Mouse (Mus musculus): ENCODE data around the gene Ctdsp1. TPM values are rescaled to one million over a fixed set of nuclear protein-coding genes. Genes with fewer than 3 reads are reported as not detected.

Ctdsp1 gene
- total RNA-seq (2014; rRNA removed) (23.9 and 29.3 TPM in 2 replicates), polyA plus RNA-seq (2015; fragmentation: Nextera tagmentation; extraction: Ambion mirVana) (11.7 and 12.1 TPM in 2 replicates)

DNA sequence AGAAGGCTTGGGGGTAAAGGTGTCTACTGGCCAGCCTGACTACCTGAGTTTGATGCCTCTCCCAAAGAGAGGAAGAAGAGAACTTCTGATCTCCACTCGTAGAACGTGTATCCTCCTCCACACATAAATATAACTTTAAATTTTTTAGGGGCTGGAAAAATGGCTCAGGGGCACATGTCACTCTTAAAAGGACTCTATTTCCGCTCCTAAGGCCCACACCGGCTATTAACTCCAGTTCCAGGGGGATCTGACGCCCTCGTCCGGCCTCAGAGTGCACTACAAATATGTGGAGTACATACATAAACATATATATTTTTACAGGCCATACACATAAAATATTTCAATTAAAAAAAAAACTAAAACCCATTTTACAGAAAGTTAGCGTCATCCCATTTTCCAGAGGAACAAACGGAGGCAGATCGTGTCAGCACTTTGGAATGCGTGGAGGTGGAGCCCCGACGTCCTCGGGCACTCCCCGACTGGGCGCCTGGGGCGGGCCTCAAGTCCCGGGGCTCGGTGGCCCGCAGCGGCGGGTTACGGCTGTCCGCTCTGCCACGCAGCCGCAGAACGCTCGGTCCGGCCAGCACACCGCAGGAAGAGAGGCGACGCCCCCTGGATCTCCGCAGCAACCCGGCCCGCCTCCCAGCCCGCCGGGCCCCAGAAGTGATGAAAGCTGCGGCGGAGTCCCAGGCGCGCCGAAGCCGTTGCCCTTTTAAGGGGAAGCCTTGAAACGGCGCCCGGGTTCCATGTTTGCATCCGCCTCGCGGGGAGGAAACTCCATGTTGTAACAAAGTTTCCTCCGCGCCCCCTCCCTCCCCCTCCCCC is at the start of gene Ctdsp1:
Gene Ctdsp1 (plus strand): TSS at position 586 of the 825 bp plus-strand sequence.
- Histone ChIP-seq H3K27me3 (ENCODE audit: insufficient read depth, low read length) (0 out of 2 replicates have a peak, but pooled peaks cover 13% of the 10 kb centered on the region), H3K9ac (replicated peaks; ENCODE audit: low read length, poor library complexity, severe bottlenecking) (peak within 1 kb of the TSS; percentile 67), H3K36me3 (ENCODE audit: insufficient read depth, low read length) (no peaks in the 10 kb centered on the region), H3K4me2 (ENCODE audit: low read depth, low read length, poor library complexity, severe bottlenecking) (peak within 1 kb of the TSS; percentile 97), H3K27ac (ENCODE audit: low read depth, low read length) (peak within 1 kb of the TSS; percentile 76), H3K9me3 (ENCODE audit: low read length) (no peaks in the 10 kb centered on the region), H3K4me3 (ENCODE audit: low read depth, low read length) (peak within 1 kb of the TSS; percentile 86), H3K4me1 (ENCODE audit: insufficient read depth, low read length) (peaks cover 6% of the 10 kb centered on the region)
- ATAC-seq (ENCODE audit: low FRiP score): peak; percentile 79
- no peak; the same call in 1 of the 2 replicates for TF ChIP-seq CTCF (IDR thresholded peaks at IDR 0.05)
- peak; percentile 98 for DNase-seq (ENCODE audit: low spot score)
- WGBS: 3% methylated on average over 50 of the region's 51 CpGs

- no peaks in the 10 kb centered on the region for H3K9me3 ChIP-seq (ENCODE audit: low read length)
- H3K9ac ChIP-seq (replicated peaks; ENCODE audit: low read length, poor library complexity, severe bottlenecking): no peak overlapping the region
- no peak overlapping the region for H3K27ac ChIP-seq (ENCODE audit: low read depth, low read length)
- no peak overlapping the region for H3K4me3 ChIP-seq (ENCODE audit: low read depth, low read length)
- H3K4me1 ChIP-seq (ENCODE audit: insufficient read depth, low read length): no peaks in the 10 kb centered on the region
- 93% methylated on average over 7 of the region's 7 CpGs for WGBS
- TF ChIP-seq CTCF (IDR thresholded peaks at IDR 0.05): no peak
- H3K4me2 ChIP-seq (ENCODE audit: low read depth, low read length, poor library complexity, severe bottlenecking): no peak overlapping the region
- ATAC-seq (ENCODE audit: low FRiP score): no peak
- no peaks in the 10 kb centered on the region for H3K27me3 ChIP-seq (ENCODE audit: insufficient read depth, low read length)
- DNase-seq (ENCODE audit: low spot score): no peak
- H3K36me3 ChIP-seq (ENCODE audit: insufficient read depth, low read length): no peaks in the 10 kb centered on the region
Measured at GRCm38 (mm10) chr1:74341898-74342297, 49.4 kb upstream of the Ctdsp1 start.

DNA sequence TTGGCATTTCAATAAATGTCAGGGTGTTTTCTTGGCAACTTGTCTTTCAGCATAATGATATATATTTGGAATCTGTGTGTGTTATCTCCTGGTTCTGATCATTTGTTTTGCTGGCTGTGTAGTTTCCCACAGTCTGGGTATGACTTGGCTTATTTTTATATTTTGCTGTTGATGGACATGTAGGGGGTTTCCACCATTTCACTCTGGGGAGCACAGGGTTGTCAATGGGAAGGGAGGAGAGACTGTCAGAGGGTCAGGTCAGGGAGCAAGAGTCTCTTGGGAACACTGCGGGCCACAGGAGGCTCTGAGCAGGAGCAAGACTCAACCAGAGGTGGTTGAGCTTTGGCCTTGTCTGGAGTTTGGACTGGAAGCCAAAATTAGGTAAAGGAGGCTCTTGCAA is 49.0 kb upstream of the Ctdsp1 start:
- no peak for TF ChIP-seq CTCF (IDR thresholded peaks at IDR 0.05)
- H3K27ac ChIP-seq (ENCODE audit: low read depth, low read length): no peak overlapping the region

GRCm38 (mm10) chr1:74343161-74343560 is 48.1 kb upstream of the Ctdsp1 start:
- H3K4me3 ChIP-seq (ENCODE audit: low read depth, low read length): no peak overlapping the region

More for the DNA sequence above, 49.0 kb upstream of the Ctdsp1 start:
- DNase-seq (ENCODE audit: low spot score) (no peak), ATAC-seq (ENCODE audit: low FRiP score) (no peak)
- Histone ChIP-seq H3K4me3 (ENCODE audit: low read depth, low read length) (no peak overlapping the region), H3K4me2 (ENCODE audit: low read depth, low read length, poor library complexity, severe bottlenecking) (no peak overlapping the region), H3K4me1 (ENCODE audit: insufficient read depth, low read length) (no peaks in the 10 kb centered on the region), H3K9me3 (ENCODE audit: low read length) (no peaks in the 10 kb centered on the region), H3K36me3 (ENCODE audit: insufficient read depth, low read length) (peaks cover under 1% of the 10 kb centered on the region; the same call in 1 of the 2 replicates), H3K9ac (replicated peaks; ENCODE audit: low read length, poor library complexity, severe bottlenecking) (no peak overlapping the region), H3K27me3 (ENCODE audit: insufficient read depth, low read length) (no peaks in the 10 kb centered on the region)
- whole genome bisulfite sequencing: 94% methylated on average over 1 of the region's 1 CpGs

DNA sequence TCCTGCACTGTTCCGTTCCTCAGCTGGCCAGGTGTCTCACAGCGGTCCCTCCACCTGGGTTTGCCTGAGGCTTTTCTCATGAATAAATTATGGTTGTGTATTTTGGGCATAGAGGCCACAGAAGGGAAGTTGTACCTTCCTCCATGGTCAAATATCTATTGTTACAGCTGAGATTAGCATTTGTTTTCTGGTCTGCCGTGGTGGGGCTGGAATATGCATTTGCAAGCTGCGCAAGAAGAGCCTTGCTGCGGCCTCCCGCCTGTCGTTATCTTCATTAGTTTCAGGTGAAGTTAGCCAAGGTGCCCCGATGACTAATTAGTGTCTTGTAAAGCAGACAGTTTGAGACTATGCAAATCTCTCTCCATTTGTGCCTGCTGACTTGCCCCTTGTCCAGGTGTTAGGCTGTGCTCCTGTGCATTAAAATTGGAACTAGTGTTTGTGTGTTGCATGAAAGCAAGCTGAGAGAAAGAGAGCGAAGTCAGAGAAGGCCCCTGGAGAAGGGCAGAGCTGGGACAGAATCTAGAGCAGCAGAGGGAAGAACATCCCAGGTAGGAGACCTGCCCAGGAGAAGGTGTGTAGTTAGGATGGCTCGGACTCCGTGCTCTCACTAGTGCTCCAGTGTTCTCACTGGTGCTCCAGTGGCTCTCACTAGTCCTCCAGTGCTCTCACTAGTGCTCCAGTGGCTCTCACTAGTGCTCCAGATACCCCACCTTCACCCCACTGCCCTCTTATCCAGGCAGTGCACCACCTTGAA is 47.0 kb upstream of the Ctdsp1 start:
- no peak for TF ChIP-seq CTCF (IDR thresholded peaks at IDR 0.05)
- no peak for ATAC-seq (ENCODE audit: low FRiP score)
- Histone ChIP-seq H3K9me3 (ENCODE audit: low read length) (no peaks in the 10 kb centered on the region), H3K4me1 (ENCODE audit: insufficient read depth, low read length) (no peaks in the 10 kb centered on the region), H3K36me3 (ENCODE audit: insufficient read depth, low read length) (peaks cover 5% of the 10 kb centered on the region), H3K4me2 (ENCODE audit: low read depth, low read length, poor library complexity, severe bottlenecking) (no peak overlapping the region), H3K27ac (ENCODE audit: low read depth, low read length) (no peak overlapping the region), H3K27me3 (ENCODE audit: insufficient read depth, low read length) (no peaks in the 10 kb centered on the region), H3K9ac (replicated peaks; ENCODE audit: low read length, poor library complexity, severe bottlenecking) (no peak overlapping the region), H3K4me3 (ENCODE audit: low read depth, low read length) (no peak overlapping the region)
- WGBS: 67% methylated on average over 11 of the region's 11 CpGs
- DNase-seq (ENCODE audit: low spot score): peak; percentile 14

More at GRCm38 (mm10) chr1:74343161-74343560, 48.1 kb upstream of the Ctdsp1 start:
- no peak overlapping the region for H3K4me2 ChIP-seq (ENCODE audit: low read depth, low read length, poor library complexity, severe bottlenecking)
- no peak overlapping the region for H3K9ac ChIP-seq (replicated peaks; ENCODE audit: low read length, poor library complexity, severe bottlenecking)
- no peaks in the 10 kb centered on the region for H3K27me3 ChIP-seq (ENCODE audit: insufficient read depth, low read length)
- TF ChIP-seq CTCF (IDR thresholded peaks at IDR 0.05): no peak
- no peaks in the 10 kb centered on the region for H3K9me3 ChIP-seq (ENCODE audit: low read length)
- WGBS: 71% methylated on average over 5 of the region's 5 CpGs
- H3K36me3 ChIP-seq (ENCODE audit: insufficient read depth, low read length): peaks cover 5% of the 10 kb centered on the region; the same call in 1 of the 2 replicates
- H3K4me1 ChIP-seq (ENCODE audit: insufficient read depth, low read length): no peaks in the 10 kb centered on the region
- H3K27ac ChIP-seq (ENCODE audit: low read depth, low read length): no peak overlapping the region
- no peak for ATAC-seq (ENCODE audit: low FRiP score)
- DNase-seq (ENCODE audit: low spot score): no peak

Measured in midbrain, postnatal 0 days (tissue).